Mouse (Mus musculus): ENCODE results near the gene Tmem120b. TPM values are rescaled to one million over a fixed set of nuclear protein-coding genes. Genes with fewer than 3 reads are reported as not detected.

Gene Tmem120b
- total and polyA plus RNA-seq, 3 experiments, result 4.8 to 8.0 (median 6.2) TPM

GRCm38 (mm10) chr5:123080510-123080909 is 12.3 kb downstream of the Tmem120b start:
- H3K79me2 ChIP-seq (replicated peaks; ENCODE audit: control insufficient read depth, extremely low read depth, insufficient read depth, poor library complexity, severe bottlenecking), result no peaks in the 10 kb centered on the region
- H3K9me3 ChIP-seq (replicated peaks; ENCODE audit: low read length), result peaks cover 3% of the 10 kb centered on the region
- H3K27ac ChIP-seq (ENCODE audit: insufficient read depth, low read depth), result no peak overlapping the region
- H3K4me1 ChIP-seq (ENCODE audit: control insufficient read depth in 1 of 2, insufficient read depth in 2 of 2), result peaks cover 24 to 62% of the 10 kb centered on the region in 2 experiments
- DNase-seq (ENCODE audit: extremely low read depth), result no peak
- dilution Hi-C loops (cut with MboI; ENCODE audit: extremely low pct_ligation_motif_present, extremely low pct_unique_long_range_greater_than_20kb, low sequenced_read_pairs), result no loop called here
- peaks cover 0 to 2% of the 10 kb centered on the region in 2 experiments for H3K36me3 ChIP-seq (replicated peaks in 1 of 2; ENCODE audit: control insufficient read depth in 1 of 2, insufficient read depth in 1 of 2, low read length in 1 of 2)
- no peak overlapping the region for H3K4me2 ChIP-seq (ENCODE audit: insufficient read depth, low read depth, poor library complexity, severe bottlenecking)
- H3K9ac ChIP-seq (ENCODE audit: insufficient read depth, low read depth), result no peak overlapping the region
- H3K4me3 ChIP-seq (replicated peaks in 1 of 3; ENCODE audit: low read depth in 2 of 3, low read length in 2 of 3, poor library complexity in 1 of 3), result no peak overlapping the region
- peak in 1 of 2 experiments; percentile 19; a peak in 2 of 4 replicates for TF ChIP-seq CTCF (conservative IDR thresholded peaks at IDR 0.05 in 1 of 2, IDR thresholded peaks at IDR 0.05 in 1 of 2; ENCODE audit: low read depth in 2 of 2, low read length in 2 of 2)
- no peak for TF ChIP-seq POLR2AphosphoS2 (IDR thresholded peaks at IDR 0.05; ENCODE audit: low read depth, low read length)
- H3K27me3 ChIP-seq (replicated peaks), result no peaks in the 10 kb centered on the region
- in situ Hi-C loops (cut with MboI; ENCODE audit: low pct_ligation_motif_present, low pct_unique_long_range_greater_than_20kb, low sequenced_read_pairs), result no loop called here

GRCm38 (mm10) chr5:123083340-123084050 is 15.3 kb downstream of the Tmem120b start:
- no peak overlapping the region for H3K4me3 ChIP-seq (replicated peaks in 1 of 3; ENCODE audit: low read depth in 2 of 3, low read length in 2 of 3, poor library complexity in 1 of 3)
- no peak for DNase-seq (ENCODE audit: extremely low read depth)
- H3K27ac ChIP-seq (ENCODE audit: insufficient read depth, low read depth), result no peak overlapping the region
- peak overlapping the region; percentile 14; the same call in 1 of the 2 replicates for H3K4me2 ChIP-seq (ENCODE audit: insufficient read depth, low read depth, poor library complexity, severe bottlenecking)
- peaks cover 0 to 5% of the 10 kb centered on the region in 2 experiments for H3K36me3 ChIP-seq (replicated peaks in 1 of 2; ENCODE audit: control insufficient read depth in 1 of 2, insufficient read depth in 1 of 2, low read length in 1 of 2)
- no peaks in the 10 kb centered on the region for H3K27me3 ChIP-seq (replicated peaks)
- TF ChIP-seq MAX (IDR thresholded peaks at IDR 0.05; ENCODE audit: low read length) (peak; percentile 47; the same call in 1 of the 2 replicates), BHLHE40 (IDR thresholded peaks at IDR 0.05; ENCODE audit: low read depth, low read length) (peak; percentile 79), MAFK (IDR thresholded peaks at IDR 0.05; ENCODE audit: insufficient replicate concordance, low read length) (0 out of 2 replicates have a peak, but pooled peaks have one; percentile 7), MAZ (IDR thresholded peaks at IDR 0.05; ENCODE audit: low read depth, low read length) (no peak)
- in situ Hi-C loops (cut with MboI; ENCODE audit: low pct_ligation_motif_present, low pct_unique_long_range_greater_than_20kb, low sequenced_read_pairs), result no loop called here
- H3K9ac ChIP-seq (ENCODE audit: insufficient read depth, low read depth), result no peak overlapping the region
- H3K4me1 ChIP-seq (ENCODE audit: control insufficient read depth in 1 of 2, insufficient read depth in 2 of 2), result peaks cover 18 to 44% of the 10 kb centered on the region in 2 experiments
- no peaks in the 10 kb centered on the region for H3K79me2 ChIP-seq (replicated peaks; ENCODE audit: control insufficient read depth, extremely low read depth, insufficient read depth, poor library complexity, severe bottlenecking)
- dilution Hi-C loops (cut with MboI; ENCODE audit: extremely low pct_ligation_motif_present, extremely low pct_unique_long_range_greater_than_20kb, low sequenced_read_pairs), result no loop called here
- peaks cover 3% of the 10 kb centered on the region for H3K9me3 ChIP-seq (replicated peaks; ENCODE audit: low read length)

GRCm38 (mm10) chr5:123086501-123086900 is 18.3 kb downstream of the Tmem120b start:
- TF ChIP-seq JUN (IDR thresholded peaks at IDR 0.05; ENCODE audit: insufficient read depth, low read depth, low read length), result no peak
- in situ Hi-C loops (cut with MboI; ENCODE audit: low pct_ligation_motif_present, low pct_unique_long_range_greater_than_20kb, low sequenced_read_pairs) (no loop called here), dilution Hi-C loops (cut with MboI; ENCODE audit: extremely low pct_ligation_motif_present, extremely low pct_unique_long_range_greater_than_20kb, low sequenced_read_pairs) (no loop called here)
- no peak overlapping the region for H3K4me2 ChIP-seq (ENCODE audit: insufficient read depth, low read depth, poor library complexity, severe bottlenecking)
- H3K27me3 ChIP-seq (replicated peaks), result no peaks in the 10 kb centered on the region
- no peak overlapping the region for H3K27ac ChIP-seq (ENCODE audit: insufficient read depth, low read depth)
- no peak overlapping the region for H3K4me3 ChIP-seq (replicated peaks in 1 of 3; ENCODE audit: low read depth in 2 of 3, low read length in 2 of 3, poor library complexity in 1 of 3)
- peaks cover 13 to 38% of the 10 kb centered on the region in 2 experiments for H3K4me1 ChIP-seq (ENCODE audit: control insufficient read depth in 1 of 2, insufficient read depth in 2 of 2)
- no peak overlapping the region for H3K9ac ChIP-seq (ENCODE audit: insufficient read depth, low read depth)
- no peak for DNase-seq (ENCODE audit: extremely low read depth)
- H3K79me2 ChIP-seq (replicated peaks; ENCODE audit: control insufficient read depth, extremely low read depth, insufficient read depth, poor library complexity, severe bottlenecking), result no peaks in the 10 kb centered on the region
- H3K36me3 ChIP-seq (replicated peaks in 1 of 2; ENCODE audit: control insufficient read depth in 1 of 2, insufficient read depth in 1 of 2, low read length in 1 of 2), result peaks cover 0 to 12% of the 10 kb centered on the region in 2 experiments
- H3K9me3 ChIP-seq (replicated peaks; ENCODE audit: low read length), result peaks cover 8% of the 10 kb centered on the region

Measured in CH12.LX (cell line).